Mouse (Mus musculus) forebrain, embryonic 15.5 days (tissue): ENCODE data around the gene Lfng. TPM values are rescaled to one million over a fixed set of nuclear protein-coding genes. Genes with fewer than 3 reads are reported as not detected.
A peak's percentile ranks its signal among the peaks of the same experiment; 100 is the strongest.

Source experiments
- ATAC-seq: fragments of 200-750 bp; cut with Nextera tagmentation; replicated peaks from 2 replicates; pipeline ENCODE4 v1.8.0; 2017; ENCODE audit warnings: mild to moderate bottlenecking, moderate TSS enrichment, moderate library complexity
- H3K27ac ChIP-seq: fragments of 300-500 bp; sonication (generic); replicated peaks from 2 replicates; pipeline ENCODE4 v1.5.1; 2015; ENCODE audit warnings: mild to moderate bottlenecking, inconsistent platforms
- H3K27me3 ChIP-seq: fragments of 300-500 bp; sonication (generic); 2 replicates; pipeline ENCODE4 v1.6.1; 2015; ENCODE audit warnings: inconsistent platforms
- H3K36me3 ChIP-seq: fragments of 300-500 bp; sonication (generic); 2 replicates; pipeline ENCODE4 v1.6.1; 2015; ENCODE audit warnings: mild to moderate bottlenecking, inconsistent platforms
- H3K4me1 ChIP-seq: fragments of 300-500 bp; sonication (generic); 2 replicates; pipeline ENCODE4 v1.6.1; 2015; ENCODE audit warnings: inconsistent platforms
- H3K4me2 ChIP-seq: fragments of 300-500 bp; sonication (generic); replicated peaks from 2 replicates; pipeline ENCODE4 v1.6.1; 2015; ENCODE audit warnings: mild to moderate bottlenecking, inconsistent platforms
- H3K4me3 ChIP-seq: fragments of 300-500 bp; sonication (generic); 2 replicates; pipeline ENCODE4 v1.5.1; 2015; ENCODE audit warnings: mild to moderate bottlenecking, inconsistent platforms
- H3K9ac ChIP-seq: fragments of 300-500 bp; sonication (generic); replicated peaks from 2 replicates; pipeline ENCODE4 v1.6.1; 2015; ENCODE audit warnings: mild to moderate bottlenecking, inconsistent platforms
- H3K9me3 ChIP-seq: fragments of 300-500 bp; sonication (generic); 2 replicates; pipeline ENCODE4 v1.6.1; 2016; ENCODE audit warnings: inconsistent platforms
- WGBS: fragments of 180-500 bp; shearing (Covaris S2); methylation state at CpG from one replicate; pipeline ENCODE4 v1.1.7; 2015; ENCODE audit warnings: mixed read lengths; 5-methylcytosine and 5-hydroxymethylcytosine counted together
- polyA plus RNA-seq: library from polyadenylated mRNA; unstranded; fragments of >200 nt; fragmentation: Nextera tagmentation; extraction: Ambion mirVana; gene quantifications from 2 replicates; pipeline ENCODE4 v1.2.1, GENCODE M21; 2015

The Lfng gene
- polyA plus RNA-seq, 1 experiment from 2014 or later: 28.8 TPM

- no peak for ATAC-seq
- no peak overlapping the region for H3K4me3 ChIP-seq
- H3K9ac ChIP-seq: no peak overlapping the region
- no peak overlapping the region for H3K27ac ChIP-seq
- 0 out of 2 replicates have a peak, but pooled peaks cover under 1% of the 10 kb centered on the region for H3K4me1 ChIP-seq
- no peaks in the 10 kb centered on the region for H3K9me3 ChIP-seq
- H3K4me2 ChIP-seq: no peak overlapping the region
- H3K27me3 ChIP-seq: no peaks in the 10 kb centered on the region
- 77% methylated on average over 18 of the region's 18 CpGs for WGBS
- no peaks in the 10 kb centered on the region for H3K36me3 ChIP-seq
Measured at GRCm38 (mm10) chr5:140596927-140597588, 10.1 kb upstream of the Lfng start.

GRCm38 (mm10) chr5:140597787-140598186 is 9.3 kb upstream of the Lfng start:
- no peak overlapping the region for H3K27ac ChIP-seq
- 0 out of 2 replicates have a peak, but pooled peaks cover 3% of the 10 kb centered on the region for H3K4me1 ChIP-seq
- H3K9me3 ChIP-seq: no peaks in the 10 kb centered on the region
- WGBS: 94% methylated on average over 4 of the region's 4 CpGs
- H3K9ac ChIP-seq: no peak overlapping the region
- H3K27me3 ChIP-seq: no peaks in the 10 kb centered on the region
- no peak overlapping the region for H3K4me2 ChIP-seq
- ATAC-seq: no peak
- no peak overlapping the region for H3K4me3 ChIP-seq
- no peaks in the 10 kb centered on the region for H3K36me3 ChIP-seq

DNA sequence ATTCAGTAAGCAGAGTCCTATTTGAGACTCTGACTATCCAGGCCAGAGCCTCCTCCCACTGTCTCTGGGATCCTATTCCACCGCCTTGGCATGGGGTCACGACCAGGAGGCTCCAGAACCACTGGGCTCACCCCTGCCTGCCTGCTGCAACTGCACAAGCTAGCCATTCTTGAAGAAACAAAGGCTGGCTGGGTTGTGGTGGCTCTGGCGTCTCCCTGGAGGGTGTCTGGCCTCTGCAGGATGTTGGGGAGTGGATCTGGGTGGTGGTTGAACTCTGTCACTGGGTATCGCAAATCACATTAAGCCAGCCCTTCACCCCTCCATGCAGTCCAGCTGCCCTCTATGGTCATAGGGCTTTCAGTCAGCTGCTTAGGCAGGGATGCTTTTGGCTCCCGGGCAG is 7.2 kb upstream of the Lfng start:
- H3K9ac ChIP-seq: no peak overlapping the region
- H3K27ac ChIP-seq: no peak overlapping the region
- H3K4me1 ChIP-seq: 0 out of 2 replicates have a peak, but pooled peaks cover 3% of the 10 kb centered on the region
- H3K36me3 ChIP-seq: no peaks in the 10 kb centered on the region
- WGBS: 75% methylated on average over 5 of the region's 5 CpGs
- H3K4me3 ChIP-seq: no peak overlapping the region
- no peaks in the 10 kb centered on the region for H3K27me3 ChIP-seq
- no peaks in the 10 kb centered on the region for H3K9me3 ChIP-seq
- no peak overlapping the region for H3K4me2 ChIP-seq
- ATAC-seq: no peak

- H3K27ac ChIP-seq: no peak overlapping the region
- no peaks in the 10 kb centered on the region for H3K27me3 ChIP-seq
- no peak overlapping the region for H3K4me2 ChIP-seq
- H3K4me3 ChIP-seq: no peak overlapping the region
- H3K9me3 ChIP-seq: no peaks in the 10 kb centered on the region
- no peaks in the 10 kb centered on the region for H3K36me3 ChIP-seq
- H3K9ac ChIP-seq: no peak overlapping the region
- ATAC-seq: peak; percentile 73
- WGBS: 55% methylated on average over 12 of the region's 12 CpGs
- peaks cover 15% of the 10 kb centered on the region for H3K4me1 ChIP-seq
Measured at GRCm38 (mm10) chr5:140601712-140602111, 5.4 kb upstream of the Lfng start.

GRCm38 (mm10) chr5:140602540-140602939 is 4.6 kb upstream of the Lfng start:
- Histone ChIP-seq H3K4me3 (no peak overlapping the region), H3K4me1 (peaks cover 23% of the 10 kb centered on the region), H3K27me3 (no peaks in the 10 kb centered on the region), H3K4me2 (no peak overlapping the region), H3K27ac (no peak overlapping the region), H3K9me3 (no peaks in the 10 kb centered on the region), H3K9ac (no peak overlapping the region), H3K36me3 (no peaks in the 10 kb centered on the region)
- WGBS: 62% methylated on average over 2 of the region's 2 CpGs
- no peak for ATAC-seq

GRCm38 (mm10) chr5:140604386-140604785 is 2.7 kb upstream of the Lfng start:
- Histone ChIP-seq H3K4me3 (no peak overlapping the region), H3K4me2 (no peak overlapping the region), H3K9me3 (no peaks in the 10 kb centered on the region), H3K4me1 (peaks cover 39% of the 10 kb centered on the region), H3K36me3 (no peaks in the 10 kb centered on the region), H3K27me3 (no peaks in the 10 kb centered on the region), H3K27ac (no peak overlapping the region), H3K9ac (no peak overlapping the region)
- ATAC-seq: no peak
- 88% methylated on average over 8 of the region's 8 CpGs for WGBS

DNA sequence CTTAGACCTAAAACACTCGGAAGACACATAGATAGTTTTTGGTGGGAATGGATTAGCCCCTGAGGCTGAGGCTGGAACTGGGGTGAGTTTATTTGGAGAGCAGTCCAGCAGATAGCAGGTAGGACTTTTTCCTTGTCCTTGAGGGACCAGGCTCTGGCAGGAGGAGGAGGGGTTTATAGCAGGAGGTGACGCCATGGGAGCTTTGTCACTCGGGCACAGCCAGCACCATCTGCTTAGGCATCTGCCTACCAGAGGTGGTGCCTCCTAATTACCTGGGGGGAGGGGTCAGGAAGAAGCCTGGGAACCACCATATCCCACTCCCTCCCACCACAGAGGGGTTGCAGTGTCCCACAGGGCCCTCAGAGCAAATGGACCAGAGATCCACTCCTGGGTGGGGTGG is 1.9 kb upstream of the Lfng start:
- peaks cover 45% of the 10 kb centered on the region for H3K4me1 ChIP-seq

GRCm38 (mm10) chr5:140606386-140606785 is 734 bp upstream of the Lfng start:
- no peaks in the 10 kb centered on the region for H3K36me3 ChIP-seq
- H3K4me2 ChIP-seq: peak overlapping the region; percentile 98
- no peaks in the 10 kb centered on the region for H3K9me3 ChIP-seq
- no peak overlapping the region for H3K27ac ChIP-seq
- H3K4me3 ChIP-seq: peak overlapping the region; percentile 62
- H3K27me3 ChIP-seq: no peaks in the 10 kb centered on the region
- H3K4me1 ChIP-seq: peaks cover 57% of the 10 kb centered on the region
- no peak for ATAC-seq
- H3K9ac ChIP-seq: 0 out of 2 replicates have a peak overlapping the region, but pooled peaks have one; percentile 2
- 2% methylated on average over 23 of the region's 23 CpGs for WGBS

More for the DNA sequence above, 1.9 kb upstream of the Lfng start:
- no peak overlapping the region for H3K4me2 ChIP-seq
- H3K9me3 ChIP-seq: no peaks in the 10 kb centered on the region
- no peak overlapping the region for H3K27ac ChIP-seq
- ATAC-seq: no peak
- 39% methylated on average over 3 of the region's 3 CpGs for WGBS
- H3K4me3 ChIP-seq: no peak overlapping the region
- H3K36me3 ChIP-seq: no peaks in the 10 kb centered on the region
- H3K9ac ChIP-seq: no peak overlapping the region
- H3K27me3 ChIP-seq: no peaks in the 10 kb centered on the region

DNA sequence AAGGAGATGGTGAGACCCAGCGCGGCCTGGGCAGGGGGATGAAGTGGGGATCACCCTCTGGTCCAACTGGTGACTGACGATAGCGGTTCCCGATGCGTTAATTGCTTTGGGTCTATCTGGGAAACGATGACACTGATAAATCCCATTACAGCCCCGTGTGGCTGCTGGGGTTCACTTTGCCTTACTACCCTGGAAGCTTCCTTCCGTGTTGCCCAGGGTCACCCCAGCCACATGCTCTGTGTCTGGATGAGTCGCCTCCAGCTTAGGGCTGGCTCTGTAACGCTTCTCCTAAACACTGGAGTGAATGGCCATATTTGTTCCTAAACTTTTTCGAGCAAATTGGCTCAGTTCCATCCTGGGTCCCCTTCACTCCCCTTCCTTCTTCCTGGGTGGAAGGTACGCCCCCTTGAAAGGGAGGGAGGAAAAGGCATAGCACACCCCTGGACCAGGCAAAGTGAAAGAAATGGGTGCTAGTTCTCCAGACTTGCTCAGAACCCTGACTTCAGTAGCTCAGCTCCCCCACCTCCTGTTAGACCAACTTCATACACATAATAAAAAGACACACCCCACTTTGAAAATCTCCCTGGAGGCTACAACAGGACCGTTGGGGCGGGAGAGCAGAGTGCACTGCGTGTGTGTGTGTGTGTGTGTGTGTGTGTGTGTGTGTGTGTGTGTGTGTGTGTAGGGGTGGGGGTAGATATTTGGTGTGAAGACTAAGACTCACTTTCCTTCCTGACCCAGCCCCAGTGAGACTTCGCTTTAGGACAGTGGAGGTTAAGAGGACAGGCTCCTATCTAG is 915 bp downstream of the Lfng start:
- Histone ChIP-seq H3K27me3 (no peaks in the 10 kb centered on the region), H3K9ac (peak overlapping the region; percentile 62), H3K4me2 (peak overlapping the region; percentile 98), H3K4me3 (peak overlapping the region; percentile 62), H3K36me3 (no peaks in the 10 kb centered on the region), H3K4me1 (peaks cover 69% of the 10 kb centered on the region), H3K27ac (peak overlapping the region; percentile 93), H3K9me3 (no peaks in the 10 kb centered on the region)
- 0% methylated on average over 17 of the region's 17 CpGs for WGBS
- no peak for ATAC-seq

DNA sequence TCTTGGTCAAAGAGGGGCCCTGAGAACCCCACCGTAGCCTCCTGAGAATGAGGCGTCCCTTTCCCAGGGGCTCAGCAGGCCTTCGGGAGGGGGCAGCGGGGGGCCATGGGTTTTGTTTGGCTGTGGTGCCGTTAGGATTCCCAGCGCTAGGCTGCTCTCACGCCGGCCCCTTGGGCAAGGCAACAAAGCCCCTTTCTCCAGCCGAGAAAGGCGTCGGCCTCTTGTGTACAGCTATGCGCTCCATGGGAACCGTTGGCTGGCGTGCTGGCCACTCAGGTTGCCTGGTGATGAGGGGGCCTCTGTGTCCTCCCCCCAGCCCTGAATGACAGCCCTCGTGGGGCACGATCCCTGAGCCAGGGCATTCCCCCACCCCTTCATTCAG is 1.5 kb downstream of the Lfng start:
- ATAC-seq: peak; percentile 27; the same call in 1 of the 2 replicates
- Histone ChIP-seq H3K27me3 (no peaks in the 10 kb centered on the region), H3K4me1 (peaks cover 71% of the 10 kb centered on the region)

DNA sequence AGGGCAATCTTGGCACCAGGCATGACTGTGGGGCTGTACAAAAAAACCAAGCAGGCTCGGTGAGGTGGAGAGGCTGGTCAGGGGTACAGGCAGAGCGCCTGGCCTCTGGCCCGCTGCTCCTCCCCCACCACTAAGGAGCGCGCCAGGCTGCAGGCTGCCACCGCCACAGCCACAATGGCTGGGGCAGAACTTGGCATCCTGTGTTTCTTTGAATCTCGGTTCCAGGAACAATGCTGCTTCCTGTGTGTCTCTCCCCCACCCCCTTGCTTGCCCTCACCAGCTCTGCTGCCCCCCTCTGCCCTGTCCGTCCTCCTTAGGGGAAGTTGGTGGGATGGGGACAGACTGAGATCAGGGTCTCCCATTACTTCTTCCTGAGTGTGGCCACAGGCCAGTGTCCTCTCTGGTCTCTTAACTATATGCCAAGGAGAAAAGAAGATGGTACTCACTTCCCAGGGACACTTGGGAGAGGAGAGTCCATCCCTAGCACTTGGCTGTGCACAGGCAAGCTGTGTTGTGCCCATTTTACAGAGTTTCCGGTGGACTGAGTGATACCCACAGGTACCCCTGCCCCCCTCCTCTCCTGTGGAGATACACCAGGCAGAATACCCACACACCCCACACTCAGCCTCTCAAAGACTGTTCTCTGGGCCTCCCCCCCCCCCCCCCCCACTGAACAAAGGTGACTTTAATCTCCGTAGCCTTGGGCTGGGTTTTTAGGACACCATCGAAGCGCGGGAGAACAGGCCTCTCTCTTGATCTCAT is 2.6 kb downstream of the Lfng start:
- Histone ChIP-seq H3K27ac (peak overlapping the region; percentile 93), H3K4me2 (peak overlapping the region; percentile 98), H3K9me3 (no peaks in the 10 kb centered on the region), H3K9ac (peak overlapping the region; percentile 62), H3K4me1 (peaks cover 71% of the 10 kb centered on the region), H3K36me3 (no peaks in the 10 kb centered on the region), H3K4me3 (peak overlapping the region; percentile 62), H3K27me3 (no peaks in the 10 kb centered on the region)
- peak; percentile 37 for ATAC-seq
- WGBS: 2% methylated on average over 13 of the region's 13 CpGs

More for the DNA sequence above, 1.5 kb downstream of the Lfng start:
- H3K9me3 ChIP-seq: no peaks in the 10 kb centered on the region
- H3K9ac ChIP-seq: peak overlapping the region; percentile 62
- H3K4me2 ChIP-seq: peak overlapping the region; percentile 98
- peak overlapping the region; percentile 62 for H3K4me3 ChIP-seq
- peak overlapping the region; percentile 93 for H3K27ac ChIP-seq
- no peaks in the 10 kb centered on the region for H3K36me3 ChIP-seq
- WGBS: under 1% methylated on average over 16 of the region's 16 CpGs
